In genomic region chrX:80901524-80901923, GRCm38 (mm10) we compare ENCODE assay signal across 23 mouse cellular contexts.
DNase-seq lines count a peak whose midpoint lies in the region; ATAC-seq lines count a peak whose summit lies in the region.
"Had no signal": no experiment of that assay in that cellular context is flagged by ENCODE, and none has a peak within 500 bp of the region (broad histone marks: within the 10 kb centered on the region; RNA-seq: fewer than 3 reads in every experiment).

No protein-coding gene starts in this region.

- H3K9me3 ChIP-seq in midbrain, embryonic 11.5 days (ENCODE audit: control insufficient read depth, low read length), result no peaks in the 10 kb centered on the region
- H3K9me3 ChIP-seq in midbrain, embryonic 10.5 days (replicated peaks), result no peaks in the 10 kb centered on the region
- no peaks in the 10 kb centered on the region for H3K9me3 ChIP-seq in neural tube, embryonic 12.5 days
- H3K9me3 ChIP-seq in neural tube, embryonic 15.5 days (replicated peaks), result no peaks in the 10 kb centered on the region
- H3K9me3 ChIP-seq: embryonic facial prominence, embryonic 15.5 days; forebrain, embryonic 10.5 days; heart, embryonic 10.5 days; hindbrain, embryonic 13.5 days had no signal

- peak; percentile 68 for ATAC-seq in midbrain, embryonic 11.5 days (ENCODE audit: low FRiP score)
- ATAC-seq in neural tube, embryonic 12.5 days (ENCODE audit: low FRiP score, low read depth), result peak; percentile 76
- no peak for ATAC-seq in neural tube, embryonic 15.5 days (ENCODE audit: low FRiP score)

- intact Hi-C loops in left cerebral cortex, postnatal 10 days (cut with DNase I), result no loop called here

- no peaks in the 10 kb centered on the region for H3K27me3 ChIP-seq in midbrain, embryonic 11.5 days (ENCODE audit: control insufficient read depth, insufficient read depth, low read length)
- no peaks in the 10 kb centered on the region for H3K27me3 ChIP-seq in midbrain, embryonic 10.5 days (ENCODE audit: low read depth, poor library complexity, severe bottlenecking)
- no peaks in the 10 kb centered on the region for H3K27me3 ChIP-seq in neural tube, embryonic 12.5 days (replicated peaks)
- no peaks in the 10 kb centered on the region for H3K27me3 ChIP-seq in neural tube, embryonic 15.5 days (replicated peaks)
- H3K27me3 ChIP-seq: embryonic facial prominence, embryonic 15.5 days; hindbrain, embryonic 13.5 days had no signal

- H3K4me2 ChIP-seq in midbrain, embryonic 11.5 days, result no peak overlapping the region
- no peak overlapping the region for H3K4me2 ChIP-seq in neural tube, embryonic 12.5 days (replicated peaks)
- H3K4me2 ChIP-seq in neural tube, embryonic 15.5 days, result no peak overlapping the region
- H3K4me2 ChIP-seq: embryonic facial prominence, embryonic 15.5 days; hindbrain, embryonic 13.5 days had no signal

- H3K4me1 ChIP-seq in midbrain, embryonic 11.5 days (ENCODE audit: control insufficient read depth, insufficient read depth, low read length), result no peaks in the 10 kb centered on the region
- H3K4me1 ChIP-seq in midbrain, embryonic 10.5 days, result no peaks in the 10 kb centered on the region
- no peaks in the 10 kb centered on the region for H3K4me1 ChIP-seq in neural tube, embryonic 12.5 days
- H3K4me1 ChIP-seq in neural tube, embryonic 15.5 days, result no peaks in the 10 kb centered on the region
- H3K4me1 ChIP-seq: embryonic facial prominence, embryonic 15.5 days; forebrain, embryonic 10.5 days; heart, embryonic 10.5 days; hindbrain, embryonic 13.5 days had no signal

- H3K4me3 ChIP-seq in midbrain, embryonic 11.5 days (ENCODE audit: low read depth, low read length), result no peak overlapping the region
- no peak overlapping the region for H3K4me3 ChIP-seq in midbrain, embryonic 10.5 days
- H3K4me3 ChIP-seq in neural tube, embryonic 12.5 days, result no peak overlapping the region
- H3K4me3 ChIP-seq in neural tube, embryonic 15.5 days (replicated peaks), result no peak overlapping the region
- H3K4me3 ChIP-seq: embryonic facial prominence, embryonic 15.5 days; erythroblast, embryonic 14.5 days; forebrain, embryonic 10.5 days; gastrocnemius, adult 2 months; heart, embryonic 10.5 days; hindbrain, embryonic 13.5 days had no signal

- H3K36me3 ChIP-seq in midbrain, embryonic 11.5 days (ENCODE audit: control insufficient read depth, insufficient read depth, low read length), result no peaks in the 10 kb centered on the region
- H3K36me3 ChIP-seq in midbrain, embryonic 10.5 days, result no peaks in the 10 kb centered on the region
- no peaks in the 10 kb centered on the region for H3K36me3 ChIP-seq in neural tube, embryonic 12.5 days
- H3K36me3 ChIP-seq in neural tube, embryonic 15.5 days, result no peaks in the 10 kb centered on the region
- H3K36me3 ChIP-seq: embryonic facial prominence, embryonic 15.5 days; forebrain, embryonic 10.5 days; heart, embryonic 10.5 days; hindbrain, embryonic 13.5 days had no signal

- no peak for DNase-seq in midbrain, embryonic 11.5 days (ENCODE audit: low spot score, missing footprints)
- no peak for DNase-seq in midbrain, embryonic 10.5 days (ENCODE audit: low spot score)
- DNase-seq in embryo, embryonic 11 days, result peak; percentile 19
- peak; percentile 2 for DNase-seq in retina, postnatal 1 day
- DNase-seq in layer of hippocampus, adult 8-10 months (ENCODE audit: low spot score in 2 of 2), result no peak
- no peak for DNase-seq in left cerebral cortex, postnatal 10 days (ENCODE audit: extremely low spot score in 1 of 2, low spot score in 2 of 2)
- DNase-seq: adrenal gland, adult 8-10 months; adrenal gland, postnatal 36 days; cerebellum, adult 11 months; cerebellum, adult 8-10 months; cerebellum, postnatal 14 days; gastrocnemius, adult 2 months; gastrocnemius, postnatal 25 days; heart, adult 11 months; heart, postnatal 10 days; heart, postnatal 4 days had no signal

- no peak overlapping the region for H3K27ac ChIP-seq in midbrain, embryonic 11.5 days (ENCODE audit: low read depth, low read length)
- no peak overlapping the region for H3K27ac ChIP-seq in midbrain, embryonic 10.5 days (replicated peaks)
- H3K27ac ChIP-seq in neural tube, embryonic 12.5 days, result no peak overlapping the region
- no peak overlapping the region for H3K27ac ChIP-seq in neural tube, embryonic 15.5 days (replicated peaks)
- H3K27ac ChIP-seq: embryonic facial prominence, embryonic 15.5 days; forebrain, embryonic 10.5 days; gastrocnemius, adult 2 months; heart, embryonic 10.5 days; hindbrain, embryonic 13.5 days had no signal

- no peak overlapping the region for H3K9ac ChIP-seq in midbrain, embryonic 11.5 days (ENCODE audit: low read length)
- H3K9ac ChIP-seq in neural tube, embryonic 12.5 days, result no peak overlapping the region
- H3K9ac ChIP-seq in neural tube, embryonic 15.5 days (replicated peaks), result no peak overlapping the region
- H3K9ac ChIP-seq: embryonic facial prominence, embryonic 15.5 days; hindbrain, embryonic 13.5 days had no signal

Comparison
In these comparisons a context has a peak if more than half of its experiments do, and no peak if none do; other contexts are left out.
1. DNase-seq: peak in embryo, embryonic 11 days (single experiment) and retina, postnatal 1 day (single experiment); none in midbrain, embryonic 11.5 days (single experiment), midbrain, embryonic 10.5 days (single experiment), layer of hippocampus, adult 8-10 months (0 of 2) and left cerebral cortex, postnatal 10 days (0 of 2).